Mouse (Mus musculus): ENCODE data around the gene Wfdc9.

DNA sequence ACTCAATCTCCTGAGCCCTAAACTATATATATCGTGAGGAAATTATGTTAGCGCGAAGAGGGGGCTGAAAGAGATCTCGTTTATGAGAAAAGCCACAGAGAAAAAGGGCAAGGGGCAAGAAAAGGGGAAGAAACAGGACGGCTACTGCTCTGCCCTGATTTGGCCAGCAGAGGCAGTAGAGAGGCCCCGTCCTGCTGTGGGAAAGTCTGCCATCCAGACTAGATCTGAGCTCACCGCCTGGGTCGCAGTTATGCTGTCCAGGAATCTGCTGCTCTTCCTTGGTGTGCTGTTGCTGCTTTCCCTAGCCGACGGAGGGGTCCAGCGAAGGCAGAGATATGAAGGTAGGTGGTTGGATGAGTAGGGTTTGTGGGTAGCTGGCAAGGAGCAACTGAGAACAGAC lies 525 bp downstream of the Wfdc9 start, which contains the start of gene Wfdc10:
- TF ChIP-seq CTCF (IDR thresholded peaks at IDR 0.05; ENCODE audit: low read depth, low read length) (peak; percentile 87), POLR2AphosphoS5 (IDR thresholded peaks at IDR 0.05; ENCODE audit: insufficient replicate concordance, low read depth, low read length) (no peak), GATA1 (IDR thresholded peaks at IDR 0.05; ENCODE audit: borderline replicate concordance, low read length) (no peak), TAL1 (conservative IDR thresholded peaks at IDR 0.05; ENCODE audit: low read depth, low read length) (no peak)

All from G1E (cell line).